Mouse (Mus musculus) kidney, adult 2 months (tissue): ENCODE data around the gene Dgat2.

ENCODE experiments used
- CTCF ChIP-seq: fragments of 200-500 bp; conservative IDR thresholded peaks from 2 replicates; pipeline ENCODE4 v1.5.1; 2011; ENCODE audit warnings: low read depth, mild to moderate bottlenecking, control low read depth, low read length, moderate library complexity, mixed read lengths; ENCODE audit not compliant: insufficient read depth, insufficient read length
- POLR2A ChIP-seq: fragments of 200-500 bp; IDR thresholded peaks from one replicate; pipeline ENCODE4 v1.6.1; 2011; ENCODE audit warnings: low read depth, low read length, control low read depth

DNA sequence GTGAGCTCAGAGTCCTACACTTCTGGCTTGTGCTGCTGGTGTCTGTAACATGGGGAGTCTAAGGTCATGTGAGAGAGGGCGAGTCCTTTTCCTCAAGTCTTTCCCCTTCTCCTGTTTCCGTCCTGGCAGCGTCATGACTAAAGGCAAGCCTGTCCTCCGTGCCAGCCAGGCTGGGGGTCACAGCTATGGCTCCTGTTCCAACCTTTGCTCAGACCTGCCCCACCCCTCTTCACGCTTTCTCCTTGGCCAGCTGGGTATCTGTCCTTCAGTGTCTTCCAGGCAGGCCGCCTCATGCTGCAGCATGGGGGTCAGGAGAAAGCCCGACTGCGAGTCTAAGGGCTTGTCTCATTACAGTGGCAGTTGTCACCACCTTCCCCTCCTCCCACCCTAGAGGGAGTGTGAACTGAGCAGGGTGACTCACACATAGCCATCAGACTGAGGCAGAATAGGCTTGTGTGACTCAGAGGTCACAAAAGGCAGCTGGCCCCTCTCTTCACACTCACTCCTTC is 32.9 kb upstream of the Dgat2 start:
- no peak for TF ChIP-seq POLR2A
- TF ChIP-seq CTCF: no peak
